Mouse (Mus musculus) cerebellum, adult 11-12 months (tissue): Measurements from ENCODE around the gene Gpsm1.
A peak's percentile ranks its signal among the peaks of the same experiment; 100 is the strongest.

ENCODE experiments used
- DNase-seq: peaks from one replicate; pipeline ENCODE4 v3.0.0; 2022

Gpsm1 gene

DNA sequence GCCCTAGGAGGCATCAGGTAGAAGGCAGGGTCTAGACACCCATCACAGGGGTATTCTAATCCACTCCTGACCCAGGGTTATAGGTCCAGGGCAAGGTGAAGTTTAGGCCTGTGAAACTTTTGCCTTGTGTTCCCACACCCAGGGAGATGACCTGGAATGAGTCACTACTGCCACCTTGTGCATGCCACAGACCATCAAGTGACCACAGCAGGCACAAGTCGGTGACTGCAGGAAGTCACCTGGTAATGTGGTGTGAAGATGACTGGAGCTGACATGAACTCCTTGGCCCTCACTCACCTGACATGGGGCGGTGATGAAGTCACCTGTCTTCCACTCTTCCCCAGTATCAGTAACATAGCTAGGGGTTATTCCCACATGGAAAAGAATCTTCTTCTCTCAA, 2.5 kb upstream of the Gpsm1 start:
- peak; percentile 68 for DNase-seq

DNA sequence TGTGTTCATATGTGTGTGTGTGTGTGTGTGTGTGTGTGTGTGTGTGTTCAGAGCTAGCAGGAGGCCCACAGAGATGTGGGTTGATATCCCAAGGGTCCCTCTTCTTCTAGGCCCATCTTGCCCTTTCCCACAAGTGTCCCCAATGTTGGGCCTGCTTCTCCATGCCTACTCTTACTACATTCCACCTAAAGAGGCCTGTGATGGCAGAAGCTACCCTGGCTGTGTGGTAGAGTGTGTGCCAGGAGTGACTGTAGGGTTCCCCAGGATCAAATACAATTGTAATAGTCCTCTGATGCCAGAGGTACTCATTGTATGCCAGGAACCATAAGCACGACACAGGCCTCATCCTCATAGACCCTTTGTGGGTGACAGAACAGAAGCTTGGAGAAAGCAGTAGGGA, 1.9 kb upstream of the Gpsm1 start:
- no peak for DNase-seq

DNA sequence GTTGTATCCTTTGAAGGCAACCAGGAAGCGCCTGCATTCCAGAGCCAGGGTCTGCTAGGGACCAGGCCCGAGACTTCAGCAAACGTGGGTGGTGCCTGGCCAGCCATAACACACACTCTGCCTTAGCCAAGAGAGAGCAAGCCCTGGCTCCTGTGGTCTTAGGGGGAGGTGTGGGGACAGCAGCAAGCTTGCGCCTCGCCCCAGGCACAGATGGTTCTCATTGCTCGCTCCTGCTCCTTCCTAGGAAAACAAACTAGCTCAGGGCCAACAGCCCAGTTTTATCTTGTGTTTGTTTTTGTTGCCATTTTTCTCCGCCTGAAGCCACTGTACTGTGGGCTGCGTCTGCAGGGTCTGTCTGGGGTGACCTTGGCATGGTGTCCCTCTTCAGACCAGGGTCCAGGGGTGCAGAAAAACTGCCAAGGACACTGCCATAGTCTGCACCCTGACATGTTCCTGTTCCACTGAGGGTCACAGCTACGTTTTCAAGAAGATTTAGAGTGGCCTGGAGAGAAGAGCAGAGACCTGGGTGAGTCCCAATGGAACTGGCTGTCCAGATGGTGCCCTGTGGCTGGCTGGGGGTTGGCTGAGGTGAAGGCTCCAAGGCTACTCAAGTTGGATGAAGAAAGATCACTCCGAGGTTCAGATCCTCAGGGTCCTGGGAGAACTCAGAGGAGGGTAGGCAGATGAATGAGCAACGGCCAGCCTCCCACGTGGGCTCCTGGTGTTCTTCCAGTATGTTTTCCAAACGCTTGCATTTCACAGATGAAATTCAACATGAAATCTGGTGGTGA, 839 bp upstream of the Gpsm1 start:
- DNase-seq = peak; percentile 95

DNA sequence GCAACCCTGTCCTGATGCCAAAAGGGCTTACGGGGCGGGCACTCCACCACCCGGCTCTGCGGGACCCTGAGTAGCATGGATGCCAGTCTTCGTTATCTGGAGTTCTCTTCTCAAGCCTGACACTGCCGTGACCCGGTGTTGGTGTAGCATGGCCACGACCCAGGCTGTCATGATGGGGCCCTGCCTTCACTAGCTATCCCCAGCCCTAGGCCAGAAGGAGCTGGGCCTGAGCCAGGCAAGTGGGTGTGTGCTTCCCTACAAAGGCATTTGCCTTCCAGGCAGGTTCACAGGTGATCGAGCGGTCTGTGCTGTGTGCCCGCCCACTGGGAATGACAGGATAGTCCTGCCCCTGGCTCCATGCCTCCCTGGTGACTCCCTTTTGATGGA, 603 bp downstream of the Gpsm1 start:
- peak; percentile 93 for DNase-seq

DNA sequence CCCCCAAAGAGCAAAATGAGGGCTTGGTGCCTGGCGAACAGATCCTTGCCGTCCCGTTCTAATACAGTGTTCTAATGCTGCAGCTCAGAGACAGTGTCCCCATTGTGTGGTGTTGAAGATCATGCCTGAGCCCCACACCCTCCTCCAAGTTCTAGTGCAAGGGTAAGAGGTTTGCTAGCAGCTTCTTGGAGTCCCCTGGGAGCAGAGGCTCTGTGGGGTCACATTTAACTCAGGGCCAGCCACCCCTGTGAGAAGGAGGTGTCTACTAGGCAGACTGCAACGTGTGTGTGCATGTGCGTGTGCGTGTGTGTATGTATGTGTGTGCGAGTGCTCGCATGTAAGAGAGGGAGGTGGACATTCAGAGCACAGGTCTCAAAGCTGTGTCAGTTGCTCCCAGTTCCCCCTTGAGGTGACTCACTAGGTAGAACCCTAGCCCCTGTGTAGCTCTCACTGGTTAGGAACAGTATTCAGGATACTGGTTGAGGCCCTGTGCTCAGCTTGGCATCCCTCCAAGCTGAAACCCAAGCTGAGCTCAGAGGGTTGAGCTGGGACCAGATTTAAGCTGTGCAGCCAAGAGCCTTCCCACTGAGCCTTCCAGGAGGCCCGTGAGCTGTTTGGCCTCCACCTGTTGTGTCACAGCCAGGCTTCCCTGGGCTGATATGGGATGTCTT, 1.4 kb downstream of the Gpsm1 start:
- peak; percentile 80 for DNase-seq

DNA sequence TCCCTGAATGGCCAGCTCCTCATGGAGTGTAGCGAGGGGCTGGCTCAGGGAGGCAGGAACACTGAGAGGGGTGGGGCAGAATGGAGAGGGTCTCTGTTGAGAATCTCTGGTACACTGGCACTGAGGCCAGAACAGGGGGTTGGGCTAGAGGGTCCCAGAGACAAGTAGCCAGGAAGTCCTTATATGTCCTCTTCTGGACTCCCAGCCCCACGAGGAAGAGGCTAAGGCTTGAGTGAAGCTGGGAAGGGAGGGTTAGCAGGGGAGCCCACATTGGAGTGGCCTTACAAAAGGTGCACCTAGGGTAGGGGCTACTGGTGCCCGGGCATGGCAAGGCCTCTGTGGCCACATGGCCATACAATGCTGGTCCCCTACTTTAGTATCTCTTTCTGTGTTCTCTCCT, 2.1 kb downstream of the Gpsm1 start:
- peak; percentile 54 for DNase-seq

DNA sequence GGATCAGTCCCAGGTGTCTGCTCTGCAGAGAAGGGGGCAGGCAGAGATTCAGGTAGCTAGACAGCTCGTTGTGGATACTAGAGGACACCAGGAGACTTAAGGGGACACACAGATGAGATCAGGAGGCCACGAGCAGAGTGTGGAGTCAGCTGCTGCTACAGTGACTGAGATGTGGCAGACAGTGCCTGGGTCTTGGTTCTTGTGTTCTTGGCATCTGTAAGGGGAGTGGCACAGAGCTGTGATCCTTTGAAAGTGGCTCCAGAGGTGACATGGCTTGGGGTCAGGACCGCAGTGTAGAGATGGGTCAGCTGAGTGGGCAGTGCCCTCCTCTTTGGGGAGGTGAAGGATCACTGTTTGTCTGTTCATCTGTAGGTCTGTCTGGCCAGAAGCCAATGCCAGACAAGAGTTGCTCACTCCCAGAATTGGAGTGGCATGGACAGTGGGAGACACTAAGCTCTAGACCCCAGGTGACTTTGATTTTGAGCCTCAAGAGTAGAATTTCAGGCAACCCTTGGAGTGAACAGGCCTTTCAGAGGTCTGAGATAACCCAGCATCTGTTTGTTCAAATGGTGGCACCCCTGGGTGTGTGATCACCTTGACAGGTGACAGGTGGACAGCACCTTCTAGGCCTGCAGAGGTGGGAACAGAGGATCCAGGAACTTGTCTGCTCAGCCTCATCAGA, 2.8 kb downstream of the Gpsm1 start:
- peak; percentile 64 for DNase-seq

DNA sequence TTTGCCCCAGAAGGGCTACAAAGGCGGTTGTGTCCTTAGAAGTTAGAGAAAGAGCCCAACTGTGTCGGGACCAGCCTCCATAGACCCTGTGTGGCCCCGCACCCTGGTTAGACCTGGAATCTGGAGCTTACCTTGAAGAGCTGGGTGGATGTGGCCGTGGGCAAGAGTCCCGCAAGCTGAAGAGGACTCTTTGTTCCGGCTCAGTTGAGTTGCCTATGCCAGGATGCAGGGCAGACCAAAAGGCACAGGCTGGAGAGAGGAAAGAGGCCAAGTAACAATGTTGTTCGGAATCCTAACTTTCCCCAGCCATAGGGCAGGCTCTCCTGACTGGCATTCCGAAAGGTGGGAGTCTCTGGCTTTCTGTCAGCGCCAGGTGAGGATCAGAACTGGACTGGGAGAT, 3.8 kb downstream of the Gpsm1 start:
- peak; percentile 77 for DNase-seq

DNA sequence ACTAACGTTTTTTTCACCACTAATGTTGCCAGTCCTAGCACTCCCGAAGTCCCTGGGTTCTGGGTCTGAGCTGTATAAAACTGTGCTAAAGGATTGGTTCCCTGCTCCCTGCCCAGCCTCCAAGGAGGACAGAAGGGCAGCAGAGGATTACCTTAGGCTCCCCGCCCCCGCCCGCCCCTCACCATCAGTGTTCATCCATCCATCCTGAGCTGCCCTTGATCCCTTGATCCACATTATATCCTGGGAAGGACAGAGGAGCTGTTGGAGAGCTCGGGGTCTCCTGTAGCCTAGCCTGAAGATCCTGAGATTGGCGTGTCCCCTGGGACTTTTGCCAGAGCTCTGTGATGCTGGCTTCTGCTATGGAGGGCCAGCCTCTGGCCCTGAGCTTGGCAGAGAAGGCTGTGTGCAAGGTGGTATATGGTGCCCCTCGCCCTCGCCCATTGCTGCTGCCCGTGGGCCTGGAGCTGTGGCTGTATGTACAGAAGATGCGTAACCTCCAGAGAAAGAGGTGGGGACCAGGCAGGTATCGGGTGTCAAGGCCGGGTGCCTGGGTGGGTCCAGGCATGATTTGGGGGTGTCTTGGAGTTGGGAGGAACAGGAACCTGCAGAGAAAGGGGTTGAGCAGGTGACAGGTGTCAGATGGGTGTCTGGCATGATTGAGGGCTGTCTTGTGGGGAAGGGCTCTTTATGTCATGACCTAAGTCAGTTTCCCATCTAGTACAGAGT, 4.4 kb downstream of the Gpsm1 start:
- DNase-seq = peak; percentile 67

DNA sequence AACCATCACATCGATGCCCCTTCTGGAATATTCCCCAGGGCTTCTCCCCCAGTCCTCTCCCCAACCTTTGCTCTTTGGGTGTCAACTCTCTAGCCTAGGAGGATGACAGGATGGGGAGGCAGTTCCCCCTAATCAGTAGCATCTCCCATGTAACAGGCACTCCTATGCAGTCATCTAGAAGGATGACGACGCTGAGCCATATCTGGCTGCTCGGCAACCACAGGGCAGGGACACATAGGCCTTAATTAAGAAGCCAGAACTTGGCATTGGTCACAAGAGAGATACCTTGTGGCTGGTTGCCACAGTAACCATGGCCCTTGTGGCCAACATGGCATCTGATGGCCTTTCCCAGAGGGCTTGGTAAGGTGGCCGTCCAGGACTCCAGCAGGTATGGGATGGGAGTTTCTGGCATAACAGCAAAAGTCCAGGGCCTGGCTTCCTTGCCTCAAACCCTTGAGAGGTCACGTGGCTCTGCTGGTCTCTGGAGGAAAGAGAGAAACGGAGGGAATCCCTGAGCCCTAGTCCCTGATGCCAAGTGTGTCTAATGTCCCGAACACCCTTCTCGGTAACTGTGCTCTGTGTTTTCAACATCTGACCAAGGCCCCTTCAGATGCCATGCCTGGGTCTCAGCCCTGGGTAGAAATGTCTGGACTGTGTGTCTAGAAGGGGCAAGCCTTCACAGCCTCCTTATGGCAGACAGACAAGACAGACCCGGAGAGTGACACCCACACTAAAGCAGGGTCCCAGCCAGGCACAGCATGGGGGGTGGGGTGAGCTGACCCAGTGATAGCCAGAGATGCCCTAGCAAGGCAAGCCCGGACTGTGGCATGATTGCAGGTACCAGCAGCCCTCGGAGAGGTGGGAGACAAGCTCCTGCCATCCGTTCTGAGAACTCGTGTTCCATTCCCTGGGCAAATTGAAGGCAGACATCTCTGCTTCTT, 5.2 kb downstream of the Gpsm1 start:
- peak; percentile 83 for DNase-seq

DNA sequence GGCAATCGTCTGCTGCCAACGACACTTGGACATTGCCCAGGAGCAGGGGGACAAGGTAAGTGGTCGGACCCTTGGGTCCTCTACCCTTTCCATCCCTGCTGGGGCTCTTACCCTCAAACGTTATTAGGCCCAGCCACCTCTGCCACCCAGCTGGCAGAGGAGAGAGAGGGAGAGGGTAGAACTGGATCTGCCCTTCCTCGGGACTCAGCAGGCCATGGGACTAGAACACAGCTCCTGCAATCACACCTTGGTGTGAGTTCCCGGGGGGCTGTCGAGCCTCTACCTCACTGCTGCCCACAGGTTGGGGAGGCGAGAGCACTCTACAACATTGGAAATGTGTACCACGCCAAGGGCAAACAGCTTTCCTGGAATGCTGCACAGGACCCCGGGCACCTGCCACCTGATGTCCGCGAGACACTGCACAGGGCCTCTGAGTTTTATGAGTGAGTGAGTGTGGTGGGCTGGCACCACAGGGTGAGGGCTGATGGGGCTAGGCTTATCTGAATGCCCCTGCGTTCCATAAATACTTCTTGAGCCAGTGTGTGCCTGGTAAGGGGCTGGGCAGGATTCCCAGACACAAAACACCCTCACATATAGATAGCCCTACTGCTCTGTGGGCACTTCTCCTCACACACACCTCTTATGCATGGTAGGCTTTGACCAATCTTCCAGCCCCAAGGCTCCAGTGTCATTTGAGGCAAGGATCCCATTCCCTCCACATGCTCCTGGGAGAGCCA, 8.4 kb downstream of the Gpsm1 start:
- no peak for DNase-seq

DNA sequence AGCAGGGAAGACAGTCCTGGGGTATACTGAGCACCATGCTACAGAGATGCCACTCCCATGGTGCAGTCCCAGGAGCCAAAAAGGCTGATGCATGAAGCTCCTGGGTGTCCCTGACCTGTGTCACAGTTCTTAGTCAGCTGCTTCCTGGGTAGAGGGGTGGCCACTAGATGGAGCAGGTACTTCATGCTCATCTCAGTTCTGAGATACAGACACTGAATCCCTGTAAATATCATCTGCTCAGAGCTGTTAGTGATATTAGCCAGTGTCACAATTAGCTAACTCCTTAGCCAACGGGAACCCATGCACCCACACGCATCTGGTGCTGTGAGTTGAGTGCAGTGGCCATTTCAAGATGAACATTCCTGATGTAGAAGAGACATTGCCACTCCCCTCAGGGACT, 9.6 kb downstream of the Gpsm1 start:
- DNase-seq = no peak

DNA sequence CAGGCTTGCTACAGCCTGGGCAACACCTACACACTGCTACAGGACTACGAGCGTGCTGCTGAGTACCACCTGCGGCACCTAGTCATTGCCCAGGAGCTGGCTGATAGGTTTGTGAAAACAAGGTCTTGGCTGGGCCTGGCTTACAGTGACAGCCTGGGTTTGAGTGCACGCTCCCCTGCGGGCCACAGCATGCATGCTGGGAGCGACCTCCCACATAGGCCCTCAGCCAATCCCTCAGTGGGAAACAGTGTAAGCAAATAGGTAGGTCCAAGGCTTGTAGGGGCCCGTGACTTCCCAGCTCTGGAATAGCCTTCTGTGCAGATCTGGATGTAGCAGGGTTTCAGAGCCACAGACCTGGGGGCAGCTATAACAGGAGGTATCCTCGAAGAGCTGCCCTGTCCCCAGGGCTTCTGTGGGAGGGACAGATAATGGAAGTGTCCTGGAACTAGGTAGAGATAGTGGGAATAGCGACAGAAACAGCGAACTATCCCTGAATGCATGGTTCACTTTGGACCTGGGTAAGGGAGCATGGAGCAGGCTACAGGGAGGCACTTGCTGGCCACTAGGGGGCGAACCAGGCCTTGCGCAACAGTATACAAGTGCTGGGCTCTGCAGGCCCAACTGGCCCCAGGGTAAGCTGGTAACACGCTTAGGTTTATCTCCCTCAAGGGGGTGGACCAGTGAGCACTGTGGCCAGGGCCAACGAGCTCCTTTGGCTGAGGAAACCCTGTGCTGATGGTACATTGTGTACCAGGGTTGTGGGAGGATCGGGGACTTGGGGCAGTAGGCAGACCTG, 10.3 kb downstream of the Gpsm1 start:
- DNase-seq = peak; percentile 71

DNA sequence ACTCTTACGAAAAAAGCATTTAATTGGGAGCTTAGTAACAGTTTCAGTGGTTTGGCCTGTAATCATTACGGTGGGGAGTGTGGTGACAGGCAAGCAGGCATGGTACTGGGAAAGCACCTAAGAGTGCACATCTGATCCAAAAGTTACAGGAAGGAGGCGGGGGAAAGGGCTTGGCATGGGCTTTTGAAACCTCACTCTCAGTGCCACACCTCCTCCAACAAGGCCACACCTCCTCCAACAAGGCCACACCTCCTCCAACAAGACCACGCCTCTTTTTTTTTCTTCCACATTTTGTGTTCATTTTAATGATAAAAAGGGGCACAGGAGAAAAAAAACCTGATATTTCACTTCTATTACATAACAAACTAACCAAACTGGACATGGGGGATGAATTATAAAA, 12.5 kb downstream of the Gpsm1 start:
- DNase-seq = no peak

DNA sequence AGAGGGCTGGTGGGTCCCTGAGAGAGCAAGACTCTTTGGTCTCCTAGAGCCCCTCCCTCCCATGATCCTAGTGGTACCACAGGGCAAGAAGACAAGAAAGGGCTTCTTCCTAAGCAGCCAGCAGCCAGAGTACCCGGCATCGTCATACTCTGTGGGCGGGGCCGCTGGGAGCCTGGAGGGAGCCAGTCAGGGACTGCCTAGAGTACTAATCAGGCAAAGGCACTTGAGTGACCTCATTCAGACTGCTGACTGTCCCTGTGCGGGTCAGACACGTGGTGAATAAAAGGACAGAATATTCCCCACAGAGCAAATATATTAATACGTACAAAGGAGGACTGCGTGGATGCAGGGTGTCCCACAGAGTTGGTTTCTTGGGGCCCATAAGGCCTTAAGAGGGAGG, 14.1 kb downstream of the Gpsm1 start:
- DNase-seq = peak; percentile 66

DNA sequence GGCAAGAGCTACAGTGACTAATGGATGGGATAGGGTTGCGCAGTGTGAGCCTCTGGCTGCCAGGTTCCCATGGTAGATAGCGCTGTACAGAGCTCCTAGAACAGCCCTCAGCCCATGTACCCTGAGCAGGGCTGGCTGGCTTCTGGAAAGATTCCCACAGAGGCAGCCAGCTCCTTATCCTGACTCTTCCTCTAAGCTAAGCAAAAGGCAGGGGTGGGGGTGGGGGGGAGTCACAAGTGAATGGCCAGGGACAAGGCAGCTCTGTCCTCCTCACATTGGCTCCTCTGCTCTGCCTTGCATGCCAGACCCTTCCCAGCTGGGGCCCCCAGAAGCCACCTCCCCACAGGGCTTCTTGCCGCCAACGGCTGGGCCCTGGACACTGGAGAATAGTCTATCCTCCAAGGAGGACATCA, 14.7 kb downstream of the Gpsm1 start:
- no peak for DNase-seq

DNA sequence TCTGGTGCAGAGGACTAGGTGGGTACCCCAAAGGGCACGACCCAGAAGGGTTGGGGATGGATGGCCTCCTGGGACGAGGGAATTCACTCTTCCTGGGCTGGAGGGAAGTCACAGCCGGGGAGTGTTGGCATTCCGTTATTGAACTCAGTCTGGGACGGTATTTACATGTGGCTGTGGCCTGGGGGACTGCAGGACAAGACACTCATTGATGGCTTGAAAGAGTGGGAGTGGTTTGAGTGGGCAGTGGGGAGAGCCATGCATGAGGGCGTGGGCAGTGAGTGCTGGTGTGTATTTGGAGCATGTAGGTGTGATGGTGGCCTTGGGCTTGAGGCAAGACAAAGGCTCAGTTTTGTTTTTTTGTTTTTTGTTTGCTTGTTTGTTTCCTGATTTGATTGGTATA, 15.4 kb downstream of the Gpsm1 start:
- DNase-seq = no peak

DNA sequence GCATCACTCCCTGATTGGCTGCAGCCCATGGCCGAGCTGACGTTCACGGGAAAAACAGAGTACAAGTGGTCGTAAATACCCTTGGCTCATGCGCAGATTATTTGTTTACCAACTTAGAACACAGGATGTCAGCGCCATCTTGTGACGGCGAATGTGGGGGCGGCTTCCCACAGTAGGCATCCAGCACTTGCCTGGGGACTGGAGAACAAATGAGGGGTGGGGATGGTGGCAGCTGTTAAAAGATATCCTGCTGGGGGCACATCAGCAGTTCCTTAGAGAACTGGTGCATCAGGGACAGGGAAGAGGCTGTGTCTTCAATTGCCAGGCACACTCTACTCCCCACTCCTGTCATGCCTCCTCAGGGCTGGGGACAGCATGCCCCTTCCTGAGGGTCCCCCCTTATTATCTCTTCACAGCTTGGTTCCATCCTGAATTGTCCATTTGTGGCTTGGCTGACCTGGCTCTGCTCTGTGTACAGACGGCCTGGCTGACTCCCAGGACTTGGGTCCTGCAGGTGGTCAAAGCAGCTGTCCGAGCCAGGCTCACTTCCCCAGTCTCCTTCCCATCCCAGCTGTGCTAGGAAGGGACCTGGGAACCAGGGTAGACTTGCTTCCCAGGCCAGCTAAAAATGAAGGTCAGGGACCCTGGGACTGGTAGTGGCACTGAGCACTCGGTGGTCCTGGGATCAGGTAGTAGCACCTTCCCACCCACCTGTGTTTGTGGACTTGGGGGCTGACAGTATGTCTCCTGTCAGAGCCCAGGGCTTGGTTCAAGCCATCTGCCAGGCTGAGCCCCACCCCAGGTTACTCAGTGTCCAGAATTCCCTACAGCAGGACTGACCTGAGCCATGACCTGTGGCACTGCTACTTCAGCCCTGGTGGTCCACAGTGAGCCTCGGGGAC, 23.2 kb downstream of the Gpsm1 start:
- peak; percentile 84 for DNase-seq

DNA sequence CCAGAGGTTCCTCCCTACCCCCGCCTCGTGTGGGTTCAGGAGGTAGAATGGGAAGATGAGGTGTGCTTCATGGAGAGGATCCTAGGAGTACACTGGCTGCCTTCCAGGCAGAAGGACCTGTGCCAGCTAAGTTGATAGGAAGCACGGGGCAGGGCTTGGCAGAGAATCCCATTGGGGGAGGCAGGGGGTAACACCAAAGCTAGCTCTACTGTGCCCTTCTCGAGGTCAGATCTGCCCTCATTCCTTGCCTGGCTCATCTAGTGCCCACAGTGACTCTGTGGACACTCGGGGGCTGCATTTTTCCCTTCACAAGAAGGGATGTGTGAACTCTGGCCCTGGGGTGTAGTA, 23.9 kb downstream of the Gpsm1 start:
- DNase-seq = peak; percentile 74
